Mouse (Mus musculus) olfactory bulb, adult 2 months (tissue): ENCODE data around the gene Myoz1.

Experiments used
- CTCF ChIP-seq: fragments of 200-500 bp; IDR thresholded peaks from 2 replicates; pipeline ENCODE4 v1.5.1; 2012; ENCODE audit warnings: low read depth, mild to moderate bottlenecking, low read length, moderate library complexity; ENCODE audit not compliant: insufficient read depth
- POLR2A ChIP-seq: fragments of 200-500 bp; IDR thresholded peaks from 2 replicates; pipeline ENCODE4 v1.6.1; 2012; ENCODE audit warnings: mild to moderate bottlenecking, low read depth, low read length, moderate library complexity; ENCODE audit not compliant: insufficient read depth

DNA sequence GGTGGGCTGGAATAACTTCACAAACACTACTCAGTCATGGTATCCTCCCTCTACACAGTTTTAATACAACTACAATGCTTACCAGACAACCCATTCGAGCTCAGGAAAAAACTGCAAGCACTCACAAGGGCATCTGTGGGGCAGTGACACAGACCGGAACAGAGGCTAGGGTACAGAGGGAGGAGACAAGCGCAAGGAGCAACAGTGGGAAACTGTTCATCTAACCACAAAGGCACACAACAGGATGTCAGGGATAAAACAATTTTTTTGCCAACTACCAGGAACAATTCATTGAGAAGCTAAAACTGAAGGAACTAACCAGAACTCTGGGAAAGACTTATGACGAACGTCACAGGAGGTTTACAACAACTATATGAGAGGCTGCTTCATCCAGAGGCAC lies 38.1 kb downstream of the Myoz1 start:
- no peak for TF ChIP-seq POLR2A
- TF ChIP-seq CTCF, result no peak
